7 mouse cellular contexts compared by ENCODE assay signal in genomic region chrX:53716323-53717182, GRCm38 (mm10). TPM values are rescaled to one million over a fixed set of nuclear protein-coding genes. Genes with fewer than 3 reads are reported as not detected.
DNase-seq lines count a peak whose midpoint lies in the region; ATAC-seq lines count a peak whose summit lies in the region.

No protein-coding gene starts in this region.

- H3K9me3 ChIP-seq in embryonic facial prominence, embryonic 13.5 days = no peaks in the 10 kb centered on the region
- H3K9me3 ChIP-seq in heart, embryonic 12.5 days (replicated peaks) = no peaks in the 10 kb centered on the region
- no peaks in the 10 kb centered on the region for H3K9me3 ChIP-seq in kidney, embryonic 14.5 days (ENCODE audit: control insufficient read depth, low read length)
- H3K9me3 ChIP-seq in limb, embryonic 13.5 days = no peaks in the 10 kb centered on the region
- no peaks in the 10 kb centered on the region for H3K9me3 ChIP-seq in midbrain, embryonic 15.5 days

- H3K9ac ChIP-seq in embryonic facial prominence, embryonic 13.5 days = peak overlapping the region; percentile 71
- peak overlapping the region; percentile 58 for H3K9ac ChIP-seq in heart, embryonic 12.5 days
- peak overlapping the region; percentile 42; the same call in 1 of the 2 replicates for H3K9ac ChIP-seq in kidney, embryonic 14.5 days (ENCODE audit: low read depth, low read length)
- H3K9ac ChIP-seq in limb, embryonic 13.5 days = peak overlapping the region; percentile 59
- peak overlapping the region; percentile 48 for H3K9ac ChIP-seq in midbrain, embryonic 15.5 days

- peak; percentile 89 for ATAC-seq in cerebellum, adult (ENCODE audit: insufficient number of reproducible peaks, low FRiP score, low TSS enrichment)
- ATAC-seq in embryonic facial prominence, embryonic 13.5 days (ENCODE audit: insufficient number of reproducible peaks, insufficient read depth, low FRiP score, low TSS enrichment, low read depth) = peak; percentile 61; the same call in 1 of the 2 replicates
- ATAC-seq in heart, embryonic 12.5 days (ENCODE audit: insufficient number of reproducible peaks, low FRiP score) = no peak; the same call in 1 of the 2 replicates
- peak; percentile 82 for ATAC-seq in kidney, embryonic 14.5 days (ENCODE audit: low FRiP score, low TSS enrichment)
- peak; percentile 78 for ATAC-seq in limb, embryonic 13.5 days (ENCODE audit: low FRiP score, low read depth)
- ATAC-seq in midbrain, embryonic 15.5 days (replicated peaks) = peak; percentile 95

- H3K27me3 ChIP-seq in embryonic facial prominence, embryonic 13.5 days = no peaks in the 10 kb centered on the region
- no peaks in the 10 kb centered on the region for H3K27me3 ChIP-seq in heart, embryonic 12.5 days (replicated peaks)
- H3K27me3 ChIP-seq in kidney, embryonic 14.5 days (ENCODE audit: control insufficient read depth, insufficient read depth, low read length) = no peaks in the 10 kb centered on the region
- no peaks in the 10 kb centered on the region for H3K27me3 ChIP-seq in limb, embryonic 13.5 days
- no peaks in the 10 kb centered on the region for H3K27me3 ChIP-seq in midbrain, embryonic 15.5 days (replicated peaks)

- H3K4me2 ChIP-seq in embryonic facial prominence, embryonic 13.5 days = peak overlapping the region; percentile 59
- H3K4me2 ChIP-seq in heart, embryonic 12.5 days = peak overlapping the region; percentile 69
- peak overlapping the region; percentile 41 for H3K4me2 ChIP-seq in kidney, embryonic 14.5 days (replicated peaks; ENCODE audit: low read depth, low read length)
- H3K4me2 ChIP-seq in limb, embryonic 13.5 days (replicated peaks) = peak overlapping the region; percentile 60
- H3K4me2 ChIP-seq in midbrain, embryonic 15.5 days = peak overlapping the region; percentile 59

- no peaks in the 10 kb centered on the region for H3K36me3 ChIP-seq in embryonic facial prominence, embryonic 13.5 days
- H3K36me3 ChIP-seq in heart, embryonic 12.5 days = no peaks in the 10 kb centered on the region
- H3K36me3 ChIP-seq in kidney, embryonic 14.5 days (ENCODE audit: control insufficient read depth, insufficient read depth, low read length) = no peaks in the 10 kb centered on the region
- H3K36me3 ChIP-seq in limb, embryonic 13.5 days = no peaks in the 10 kb centered on the region
- no peaks in the 10 kb centered on the region for H3K36me3 ChIP-seq in midbrain, embryonic 15.5 days (replicated peaks)

- WGBS in embryonic facial prominence, embryonic 13.5 days = 30% methylated on average over 49 of the region's 49 CpGs
- WGBS in heart, embryonic 12.5 days = 18% methylated on average over 49 of the region's 49 CpGs
- 23% methylated on average over 48 of the region's 49 CpGs for WGBS in kidney, embryonic 14.5 days
- 15% methylated on average over 47 of the region's 49 CpGs for WGBS in limb, embryonic 13.5 days
- WGBS in midbrain, embryonic 15.5 days = 21% methylated on average over 49 of the region's 49 CpGs

- no peaks in the 10 kb centered on the region for H3K4me1 ChIP-seq in embryonic facial prominence, embryonic 13.5 days
- no peaks in the 10 kb centered on the region for H3K4me1 ChIP-seq in heart, embryonic 12.5 days (replicated peaks)
- no peaks in the 10 kb centered on the region for H3K4me1 ChIP-seq in kidney, embryonic 14.5 days (ENCODE audit: control insufficient read depth, insufficient read depth, low read length)
- H3K4me1 ChIP-seq in limb, embryonic 13.5 days = no peaks in the 10 kb centered on the region
- no peaks in the 10 kb centered on the region for H3K4me1 ChIP-seq in midbrain, embryonic 15.5 days

- DNase-seq in thymus, postnatal 36 days = no peak

- no peak overlapping the region for H3K27ac ChIP-seq in embryonic facial prominence, embryonic 13.5 days
- no peak overlapping the region for H3K27ac ChIP-seq in heart, embryonic 12.5 days (ENCODE audit: poor library complexity, severe bottlenecking)
- no peak overlapping the region for H3K27ac ChIP-seq in kidney, embryonic 14.5 days (ENCODE audit: low read depth, low read length)
- H3K27ac ChIP-seq in limb, embryonic 13.5 days = no peak overlapping the region
- H3K27ac ChIP-seq in midbrain, embryonic 15.5 days = peak overlapping the region; percentile 65

- peak overlapping the region; percentile 36 for H3K4me3 ChIP-seq in embryonic facial prominence, embryonic 13.5 days
- H3K4me3 ChIP-seq in heart, embryonic 12.5 days = peak overlapping the region; percentile 36
- peak overlapping the region; percentile 17; the same call in 1 of the 2 replicates for H3K4me3 ChIP-seq in kidney, embryonic 14.5 days (ENCODE audit: low read length)
- H3K4me3 ChIP-seq in limb, embryonic 13.5 days = peak overlapping the region; percentile 39
- peak overlapping the region; percentile 41 for H3K4me3 ChIP-seq in midbrain, embryonic 15.5 days

RNA-seq across cellular contexts. Expression of gene 4930502E18Rik, which starts 8.1 kb away (rescaled TPM):
- 0.43 and 0.62 TPM in 2 replicates for polyA plus RNA-seq in embryonic facial prominence, embryonic 13.5 days (2015; fragmentation: Nextera tagmentation; extraction: Ambion mirVana)
- 0.27 and 0.48 TPM in 2 replicates for polyA plus RNA-seq in heart, embryonic 12.5 days (2016; fragmentation: Nextera tagmentation; extraction: Ambion mirVana)
- polyA plus RNA-seq in kidney, embryonic 14.5 days (2014; fragmentation: Nextera tagmentation; extraction: Ambion mirVana) = 0.80 and 1.4 TPM in 2 replicates
- 0.52 and 0.62 TPM in 2 replicates for polyA plus RNA-seq in limb, embryonic 13.5 days (2015; fragmentation: Nextera tagmentation; extraction: Ambion mirVana)
- 0.23 and 0.32 TPM in 2 replicates for polyA plus RNA-seq in midbrain, embryonic 15.5 days (2015; fragmentation: Nextera tagmentation; extraction: Ambion mirVana)

RNA-seq across cellular contexts. Expression of gene 1700013H16Rik, which starts 41.1 kb away (rescaled TPM):
- polyA plus RNA-seq in embryonic facial prominence, embryonic 13.5 days (2015; fragmentation: Nextera tagmentation; extraction: Ambion mirVana) = not detected in 2 replicates
- not detected in 2 replicates for polyA plus RNA-seq in heart, embryonic 12.5 days (2016; fragmentation: Nextera tagmentation; extraction: Ambion mirVana)
- polyA plus RNA-seq in kidney, embryonic 14.5 days (2014; fragmentation: Nextera tagmentation; extraction: Ambion mirVana) = not detected in 2 replicates
- not detected in 2 replicates for polyA plus RNA-seq in limb, embryonic 13.5 days (2015; fragmentation: Nextera tagmentation; extraction: Ambion mirVana)
- polyA plus RNA-seq in midbrain, embryonic 15.5 days (2015; fragmentation: Nextera tagmentation; extraction: Ambion mirVana) = 0.14 TPM in 1 of 2 replicates, not detected in the other

RNA-seq across cellular contexts. Expression of gene Rtl8b, which starts 46.3 kb away (rescaled TPM):
- polyA plus RNA-seq in embryonic facial prominence, embryonic 13.5 days (2015; fragmentation: Nextera tagmentation; extraction: Ambion mirVana) = 59.5 and 62.3 TPM in 2 replicates
- polyA plus RNA-seq in heart, embryonic 12.5 days (2016; fragmentation: Nextera tagmentation; extraction: Ambion mirVana) = 70.1 and 72.6 TPM in 2 replicates
- polyA plus RNA-seq in kidney, embryonic 14.5 days (2014; fragmentation: Nextera tagmentation; extraction: Ambion mirVana) = 58.9 and 71.0 TPM in 2 replicates
- 59.8 and 62.5 TPM in 2 replicates for polyA plus RNA-seq in limb, embryonic 13.5 days (2015; fragmentation: Nextera tagmentation; extraction: Ambion mirVana)
- 192 and 194 TPM in 2 replicates for polyA plus RNA-seq in midbrain, embryonic 15.5 days (2015; fragmentation: Nextera tagmentation; extraction: Ambion mirVana)

RNA-seq across cellular contexts. Expression of gene Zfp36l3, which starts 59.6 kb away (rescaled TPM):
- not detected in 2 replicates for polyA plus RNA-seq in embryonic facial prominence, embryonic 13.5 days (2015; fragmentation: Nextera tagmentation; extraction: Ambion mirVana)
- polyA plus RNA-seq in heart, embryonic 12.5 days (2016; fragmentation: Nextera tagmentation; extraction: Ambion mirVana) = not detected in 2 replicates
- polyA plus RNA-seq in kidney, embryonic 14.5 days (2014; fragmentation: Nextera tagmentation; extraction: Ambion mirVana) = 0.15 TPM in 1 of 2 replicates, not detected in the other
- not detected in 2 replicates for polyA plus RNA-seq in limb, embryonic 13.5 days (2015; fragmentation: Nextera tagmentation; extraction: Ambion mirVana)
- not detected in 2 replicates for polyA plus RNA-seq in midbrain, embryonic 15.5 days (2015; fragmentation: Nextera tagmentation; extraction: Ambion mirVana)
